In the genomic region with DNA sequence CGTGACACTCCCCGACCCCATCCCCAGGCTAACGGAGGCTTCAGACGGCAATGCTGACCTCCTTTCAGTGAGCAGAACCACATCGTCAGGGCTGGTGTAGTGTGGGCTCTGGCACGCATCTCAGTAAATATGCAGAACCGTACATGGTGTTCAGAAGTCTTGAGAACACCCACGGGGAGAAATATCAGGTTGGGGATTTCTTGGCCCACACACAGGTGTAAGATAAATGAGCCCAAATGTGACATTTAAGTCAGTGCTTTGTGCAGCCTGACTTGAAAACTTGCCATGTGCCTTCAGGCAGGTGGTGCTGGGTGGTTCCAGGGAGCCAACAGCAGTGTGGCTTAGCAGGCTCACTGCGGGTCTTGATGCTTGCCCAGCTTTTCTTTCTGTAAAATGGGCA, we compare ENCODE assay signal across 23 mouse cellular contexts. TPM values are rescaled to one million over a fixed set of nuclear protein-coding genes. Genes with fewer than 3 reads are reported as not detected.
DNase-seq lines count a peak whose midpoint lies in the region; ATAC-seq and TF ChIP-seq lines count a peak whose summit lies in the region.
"Had no signal": no experiment of that assay in that cellular context is flagged by ENCODE, and none has a peak within 500 bp of the region (broad histone marks: within the 10 kb centered on the region; RNA-seq: fewer than 3 reads in every experiment).

No protein-coding gene starts in this region.

- intact Hi-C loops in left cerebral cortex, postnatal 25 days (cut with DNase I) = no loop called here
- intact Hi-C loops in left cerebral cortex, postnatal 4 days (cut with DNase I) = no loop called here

- ATAC-seq in hindbrain, postnatal 0 days = no peak
- ATAC-seq: forebrain, embryonic 15.5 days had no signal

- DNase-seq in cerebellum, adult 18-20 months = peak; percentile 33 to 38
- no peak for DNase-seq in cerebellum, postnatal 10 days
- peak; percentile 68 for DNase-seq in gastrocnemius, adult 8-10 months (ENCODE audit: low spot score in 2 of 2)
- DNase-seq in gastrocnemius, postnatal 10 days = no peak
- DNase-seq in left cerebral cortex, postnatal 25 days (ENCODE audit: low spot score in 2 of 2) = peak; percentile 55 to 63
- DNase-seq in left cerebral cortex, postnatal 4 days = no peak
- no peak for DNase-seq in hindbrain, postnatal 0 days (ENCODE audit: low spot score)
- DNase-seq in urinary bladder, postnatal 36 days (ENCODE audit: low spot score in 2 of 2) = no peak
- DNase-seq: adrenal gland, adult 8-10 months; kidney, adult 8-10 months; kidney, postnatal 25 days; lung, embryonic 14.5 days; thymus, postnatal 36 days had no signal

- H3K9me3 ChIP-seq in hindbrain, postnatal 0 days (ENCODE audit: low read length) = no peaks in the 10 kb centered on the region
- H3K9me3 ChIP-seq: embryonic facial prominence, embryonic 12.5 days; forebrain, embryonic 15.5 days; heart, embryonic 15.5 days; limb, embryonic 10.5 days; neural tube, embryonic 13.5 days had no signal

- no peak overlapping the region for H3K4me2 ChIP-seq in hindbrain, postnatal 0 days (ENCODE audit: low read depth, low read length)
- H3K4me2 ChIP-seq: embryonic facial prominence, embryonic 12.5 days; forebrain, embryonic 15.5 days; heart, embryonic 15.5 days; liver, embryonic 11.5 days; lung, embryonic 14.5 days; midbrain, embryonic 11.5 days; neural tube, embryonic 13.5 days had no signal

- no peak overlapping the region for H3K4me3 ChIP-seq in hindbrain, postnatal 0 days (ENCODE audit: low read length)
- H3K4me3 ChIP-seq: embryonic facial prominence, embryonic 12.5 days; forebrain, embryonic 15.5 days; heart, embryonic 15.5 days; limb, embryonic 10.5 days; neural tube, embryonic 13.5 days had no signal

- H3K36me3 ChIP-seq in hindbrain, postnatal 0 days (ENCODE audit: insufficient read depth, low read length) = peaks cover 13% of the 10 kb centered on the region; the same call in 1 of the 2 replicates
- H3K36me3 ChIP-seq: embryonic facial prominence, embryonic 12.5 days; forebrain, embryonic 15.5 days; limb, embryonic 10.5 days; neural tube, embryonic 13.5 days had no signal

- no peaks in the 10 kb centered on the region for H3K27me3 ChIP-seq in hindbrain, postnatal 0 days (ENCODE audit: insufficient read depth, low read length)
- H3K27me3 ChIP-seq: embryonic facial prominence, embryonic 12.5 days; forebrain, embryonic 15.5 days; heart, embryonic 15.5 days; neural tube, embryonic 13.5 days had no signal

- no peak for TF ChIP-seq CTCF in hindbrain, postnatal 0 days (IDR thresholded peaks at IDR 0.05; ENCODE audit: low read depth)

- no peak overlapping the region for H3K27ac ChIP-seq in hindbrain, postnatal 0 days
- H3K27ac ChIP-seq: embryonic facial prominence, embryonic 12.5 days; forebrain, embryonic 15.5 days; heart, embryonic 15.5 days; limb, embryonic 10.5 days; macrophage; neural tube, embryonic 13.5 days had no signal

- 70% methylated on average over 9 of the region's 9 CpGs for WGBS in hindbrain, postnatal 0 days

- no peak overlapping the region for H3K9ac ChIP-seq in hindbrain, postnatal 0 days (replicated peaks; ENCODE audit: low read length)
- H3K9ac ChIP-seq: embryonic facial prominence, embryonic 12.5 days; forebrain, embryonic 15.5 days; heart, embryonic 15.5 days; lung, embryonic 14.5 days; neural tube, embryonic 13.5 days had no signal

- H3K4me1 ChIP-seq in hindbrain, postnatal 0 days (ENCODE audit: insufficient read depth, low read length) = no peaks in the 10 kb centered on the region

RNA-seq across cellular contexts. Expression of a gene that starts 31.2 kb away (rescaled TPM):
- 10 to 100 TPM; 57.7 to 72.7 (median 64.9) TPM for total RNA-seq in gastrocnemius, adult 8-10 months (2022)
- 10 to 100 TPM; 19.0 to 25.8 TPM for total RNA-seq in gastrocnemius, postnatal 10 days (2021)
- 10 to 100 TPM; 81.0 to 81.1 TPM for total RNA-seq in left cerebral cortex, postnatal 25 days (2021)
- 10 to 100 TPM; 60.1 to 60.8 TPM for total RNA-seq in left cerebral cortex, postnatal 4 days (2021)
- total RNA-seq in hindbrain, postnatal 0 days (2014; rRNA removed) = 43.6 and 49.1 TPM in 2 replicates
- polyA plus RNA-seq in hindbrain, postnatal 0 days (2015; fragmentation: Nextera tagmentation; extraction: Ambion mirVana) = 8.5 and 9.3 TPM in 2 replicates

RNA-seq across cellular contexts. Expression of a gene that starts 46.2 kb away (rescaled TPM):
- total RNA-seq in gastrocnemius, adult 8-10 months (2022) = 10 to 100 TPM; 20.1 to 25.2 (median 21.3) TPM
- 10 to 100 TPM in 1 of 2 experiments, 1 to 10 TPM in 1; 6.6 to 10.8 TPM for total RNA-seq in gastrocnemius, postnatal 10 days (2021)
- 10 to 100 TPM; 21.2 to 29.7 TPM for total RNA-seq in left cerebral cortex, postnatal 25 days (2021)
- total RNA-seq in left cerebral cortex, postnatal 4 days (2021) = 10 to 100 TPM in 1 of 2 experiments, 1 to 10 TPM in 1; 6.6 to 18.7 TPM
- total RNA-seq in hindbrain, postnatal 0 days (2014; rRNA removed) = 4.2 TPM in 1 of 2 replicates, not detected in the other
- polyA plus RNA-seq in hindbrain, postnatal 0 days (2015; fragmentation: Nextera tagmentation; extraction: Ambion mirVana) = not detected in 2 replicates
- total RNA-seq: hematopoietic stem cell, adult 5-6 weeks had no signal
- polyA plus RNA-seq: cortical plate, adult 2 months; embryonic facial prominence, embryonic 12.5 days; forebrain, embryonic 15.5 days; heart, embryonic 15.5 days; limb, embryonic 10.5 days; liver, embryonic 11.5 days; lung, embryonic 14.5 days; midbrain, embryonic 11.5 days; neural tube, embryonic 13.5 days had no signal

Comparison
In these comparisons a context has a peak if more than half of its experiments do, and no peak if none do; other contexts are left out.
1. DNase-seq: peak in cerebellum, adult 18-20 months (2 of 2), gastrocnemius, adult 8-10 months (2 of 2) and left cerebral cortex, postnatal 25 days (2 of 2); none in cerebellum, postnatal 10 days (0 of 2), gastrocnemius, postnatal 10 days (single experiment), left cerebral cortex, postnatal 4 days (single experiment), hindbrain, postnatal 0 days (single experiment) and urinary bladder, postnatal 36 days (0 of 2).